Comparison of ENCODE assay signal across 12 mouse cellular contexts in genomic region chr6:122766145-122766968, GRCm38 (mm10). TPM values are rescaled to one million over a fixed set of nuclear protein-coding genes. Genes with fewer than 3 reads are reported as not detected.
DNase-seq lines count a peak whose midpoint lies in the region; ATAC-seq and TF ChIP-seq lines count a peak whose summit lies in the region.
"Had no signal": no experiment of that assay in that cellular context is flagged by ENCODE, and none has a peak within 500 bp of the region (broad histone marks: within the 10 kb centered on the region; RNA-seq: fewer than 3 reads in every experiment).

No protein-coding gene starts in this region.

- WGBS in liver, embryonic 13.5 days (ENCODE audit: insufficient replicate concordance): 42% methylated on average over 5 of the region's 5 CpGs
- 45% methylated on average over 5 of the region's 5 CpGs for WGBS in liver, postnatal 0 days (ENCODE audit: insufficient replicate concordance)
- 16% methylated on average over 5 of the region's 5 CpGs for WGBS in forebrain, embryonic 15.5 days
- WGBS in limb, embryonic 12.5 days: 4% methylated on average over 5 of the region's 5 CpGs
- 8% methylated on average over 5 of the region's 5 CpGs for WGBS in neural tube, embryonic 13.5 days

- no peaks in the 10 kb centered on the region for H3K27me3 ChIP-seq in liver, embryonic 13.5 days
- H3K27me3 ChIP-seq in liver, postnatal 0 days (ENCODE audit: insufficient read depth, low read length): peaks cover 12% of the 10 kb centered on the region; the same call in 1 of the 2 replicates
- 0 out of 2 replicates have a peak, but pooled peaks cover 5% of the 10 kb centered on the region for H3K27me3 ChIP-seq in forebrain, embryonic 15.5 days
- H3K27me3 ChIP-seq in limb, embryonic 12.5 days: peaks cover 4% of the 10 kb centered on the region; the same call in 1 of the 2 replicates
- peaks cover 14% of the 10 kb centered on the region for H3K27me3 ChIP-seq in neural tube, embryonic 13.5 days

- H3K27ac ChIP-seq in liver, embryonic 13.5 days: peak overlapping the region; percentile 55
- H3K27ac ChIP-seq in liver, postnatal 0 days (ENCODE audit: low read depth): no peak overlapping the region
- H3K27ac ChIP-seq in forebrain, embryonic 15.5 days (replicated peaks): peak overlapping the region; percentile 85; the same call in 1 of the 2 replicates
- peak overlapping the region; percentile 93 for H3K27ac ChIP-seq in limb, embryonic 12.5 days
- peak overlapping the region; percentile 62 for H3K27ac ChIP-seq in neural tube, embryonic 13.5 days (replicated peaks)
- H3K27ac ChIP-seq: heart, adult 2 months had no signal

- no peak for DNase-seq in liver, embryonic 13.5 days
- no peak for DNase-seq in liver, postnatal 0 days
- DNase-seq in cerebellum, adult 8-10 months: no peak
- no peak for DNase-seq in right cerebral cortex, postnatal 14 days
- DNase-seq: cerebellum, adult 11 months; heart, adult 2 months had no signal

- H3K4me3 ChIP-seq in liver, embryonic 13.5 days (replicated peaks): no peak overlapping the region
- H3K4me3 ChIP-seq in liver, postnatal 0 days (ENCODE audit: low read depth, low read length): no peak overlapping the region
- peak overlapping the region; percentile 65; the same call in 1 of the 2 replicates for H3K4me3 ChIP-seq in forebrain, embryonic 15.5 days
- H3K4me3 ChIP-seq in limb, embryonic 12.5 days (replicated peaks): no peak overlapping the region
- peak overlapping the region; percentile 52 for H3K4me3 ChIP-seq in neural tube, embryonic 13.5 days
- H3K4me3 ChIP-seq: heart, adult 2 months had no signal

- ATAC-seq in liver, embryonic 13.5 days (ENCODE audit: low read depth): no peak
- no peak for ATAC-seq in liver, postnatal 0 days
- no peak for ATAC-seq in forebrain, embryonic 15.5 days (replicated peaks)
- peak; percentile 50 for ATAC-seq in limb, embryonic 12.5 days (ENCODE audit: insufficient number of reproducible peaks, insufficient read depth, low FRiP score, low TSS enrichment, low read depth)
- no peak for ATAC-seq in neural tube, embryonic 13.5 days (ENCODE audit: low read depth)
- no peak for ATAC-seq in inflammation-experienced regulatory T-cells, adult 6 months

- no peak for TF ChIP-seq CTCF in liver, postnatal 0 days (IDR thresholded peaks at IDR 0.05; ENCODE audit: low read depth)

- no peak for TF ChIP-seq EP300 in liver, postnatal 0 days (IDR thresholded peaks at IDR 0.05; ENCODE audit: low read depth)

- no peak overlapping the region for H3K9ac ChIP-seq in liver, embryonic 13.5 days
- H3K9ac ChIP-seq in liver, postnatal 0 days (replicated peaks): no peak overlapping the region
- 0 out of 2 replicates have a peak overlapping the region, but pooled peaks have one; percentile 75 for H3K9ac ChIP-seq in forebrain, embryonic 15.5 days (replicated peaks)
- no peak overlapping the region for H3K9ac ChIP-seq in limb, embryonic 12.5 days (replicated peaks)
- peak overlapping the region; percentile 84 for H3K9ac ChIP-seq in neural tube, embryonic 13.5 days

- H3K4me1 ChIP-seq in liver, embryonic 13.5 days (replicated peaks): peaks cover 52% of the 10 kb centered on the region
- peaks cover 31% of the 10 kb centered on the region for H3K4me1 ChIP-seq in liver, postnatal 0 days (ENCODE audit: insufficient read depth)
- H3K4me1 ChIP-seq in forebrain, embryonic 15.5 days: peaks cover 23% of the 10 kb centered on the region
- H3K4me1 ChIP-seq in limb, embryonic 12.5 days (replicated peaks): peaks cover 50% of the 10 kb centered on the region
- H3K4me1 ChIP-seq in neural tube, embryonic 13.5 days (replicated peaks): peaks cover 39% of the 10 kb centered on the region

- H3K9me3 ChIP-seq in liver, embryonic 13.5 days (replicated peaks): no peaks in the 10 kb centered on the region
- no peaks in the 10 kb centered on the region for H3K9me3 ChIP-seq in liver, postnatal 0 days (ENCODE audit: low read length)
- no peaks in the 10 kb centered on the region for H3K9me3 ChIP-seq in forebrain, embryonic 15.5 days
- H3K9me3 ChIP-seq in limb, embryonic 12.5 days: no peaks in the 10 kb centered on the region
- H3K9me3 ChIP-seq in neural tube, embryonic 13.5 days: no peaks in the 10 kb centered on the region

- no peak overlapping the region for H3K4me2 ChIP-seq in liver, embryonic 13.5 days
- no peak overlapping the region for H3K4me2 ChIP-seq in liver, postnatal 0 days (ENCODE audit: low read depth, low read length)
- peak overlapping the region; percentile 92 for H3K4me2 ChIP-seq in forebrain, embryonic 15.5 days (replicated peaks)
- H3K4me2 ChIP-seq in limb, embryonic 12.5 days: peak overlapping the region; percentile 88
- peak overlapping the region; percentile 79 for H3K4me2 ChIP-seq in neural tube, embryonic 13.5 days

- H3K36me3 ChIP-seq in liver, embryonic 13.5 days: no peaks in the 10 kb centered on the region
- no peaks in the 10 kb centered on the region for H3K36me3 ChIP-seq in liver, postnatal 0 days (replicated peaks; ENCODE audit: insufficient read depth, low read length)
- H3K36me3 ChIP-seq in forebrain, embryonic 15.5 days: no peaks in the 10 kb centered on the region
- H3K36me3 ChIP-seq in limb, embryonic 12.5 days: no peaks in the 10 kb centered on the region
- H3K36me3 ChIP-seq in neural tube, embryonic 13.5 days: no peaks in the 10 kb centered on the region

RNA-seq across cellular contexts. Expression of gene Slc2a3, which starts 35.1 kb away (rescaled TPM):
- 18.6 and 21.4 TPM in 2 replicates for polyA plus RNA-seq in liver, embryonic 13.5 days (2015; fragmentation: Nextera tagmentation; extraction: Ambion mirVana)
- 7.3 and 8.5 TPM in 2 replicates for polyA plus RNA-seq in liver, postnatal 0 days (2015; fragmentation: Nextera tagmentation; extraction: Ambion mirVana)
- polyA plus RNA-seq in forebrain, embryonic 15.5 days (2015; fragmentation: Nextera tagmentation; extraction: Ambion mirVana): 19.9 and 20.5 TPM in 2 replicates
- polyA plus RNA-seq in limb, embryonic 12.5 days (2016; fragmentation: Nextera tagmentation; extraction: Ambion mirVana): 89.5 and 93.5 TPM in 2 replicates
- polyA plus RNA-seq in neural tube, embryonic 13.5 days (2015; fragmentation: Nextera tagmentation; extraction: Ambion mirVana): 22.5 and 27.5 TPM in 2 replicates
- polyA plus RNA-seq in inflammation-experienced regulatory T-cells, adult 6 months (2017; shearing (Covaris generic)): 10 to 100 TPM; 59.4 to 80.7 (median 70.8) TPM

RNA-seq across cellular contexts. Expression of gene Foxj2, which starts 53.4 kb away (rescaled TPM):
- polyA plus RNA-seq in liver, embryonic 13.5 days (2015; fragmentation: Nextera tagmentation; extraction: Ambion mirVana): 1.0 and 1.2 TPM in 2 replicates
- polyA plus RNA-seq in liver, postnatal 0 days (2015; fragmentation: Nextera tagmentation; extraction: Ambion mirVana): 1.0 and 1.2 TPM in 2 replicates
- 6.4 and 6.8 TPM in 2 replicates for polyA plus RNA-seq in forebrain, embryonic 15.5 days (2015; fragmentation: Nextera tagmentation; extraction: Ambion mirVana)
- 4.6 and 6.0 TPM in 2 replicates for polyA plus RNA-seq in limb, embryonic 12.5 days (2016; fragmentation: Nextera tagmentation; extraction: Ambion mirVana)
- polyA plus RNA-seq in neural tube, embryonic 13.5 days (2015; fragmentation: Nextera tagmentation; extraction: Ambion mirVana): 6.3 and 7.3 TPM in 2 replicates
- polyA plus RNA-seq in inflammation-experienced regulatory T-cells, adult 6 months (2017; shearing (Covaris generic)): 10 to 100 TPM in 1 of 3 experiments, 1 to 10 TPM in 2; 6.6 to 10.9 (median 9.3) TPM

RNA-seq across cellular contexts. Expression of gene Nanog, which starts 59.1 kb away (rescaled TPM):
- not detected in 2 replicates for polyA plus RNA-seq in liver, embryonic 13.5 days (2015; fragmentation: Nextera tagmentation; extraction: Ambion mirVana)
- not detected in 2 replicates for polyA plus RNA-seq in liver, postnatal 0 days (2015; fragmentation: Nextera tagmentation; extraction: Ambion mirVana)
- 0.09 and 0.29 TPM in 2 replicates for polyA plus RNA-seq in forebrain, embryonic 15.5 days (2015; fragmentation: Nextera tagmentation; extraction: Ambion mirVana)
- 0.10 and 0.24 TPM in 2 replicates for polyA plus RNA-seq in limb, embryonic 12.5 days (2016; fragmentation: Nextera tagmentation; extraction: Ambion mirVana)
- polyA plus RNA-seq in neural tube, embryonic 13.5 days (2015; fragmentation: Nextera tagmentation; extraction: Ambion mirVana): 0.15 TPM in 2 replicates
- under 1 TPM in 1 of 3 experiments, not detected in 2; 0.16 TPM for polyA plus RNA-seq in inflammation-experienced regulatory T-cells, adult 6 months (2017; shearing (Covaris generic))
- polyA plus RNA-seq: heart, adult 2 months; liver, adult 2 months; small intestine, adult 2 months had no signal

Comparison
In these comparisons a context has a peak if more than half of its experiments do, and no peak if none do; other contexts are left out.
1. H3K4me2 ChIP-seq: peak in forebrain, embryonic 15.5 days (single experiment), limb, embryonic 12.5 days (single experiment) and neural tube, embryonic 13.5 days (single experiment); none in liver, embryonic 13.5 days (single experiment) and liver, postnatal 0 days (single experiment).
2. H3K4me3 ChIP-seq: peak in forebrain, embryonic 15.5 days (single experiment) and neural tube, embryonic 13.5 days (single experiment); none in liver, embryonic 13.5 days (single experiment), liver, postnatal 0 days (single experiment) and limb, embryonic 12.5 days (single experiment).
3. H3K9ac ChIP-seq: peak in forebrain, embryonic 15.5 days (single experiment) and neural tube, embryonic 13.5 days (single experiment); none in liver, embryonic 13.5 days (single experiment), liver, postnatal 0 days (single experiment) and limb, embryonic 12.5 days (single experiment).